Mouse (Mus musculus) E14TG2a.4 (cell line): ENCODE data around the gene Sstr4.

Experiments used
- H3K27me3 ChIP-seq: 2 replicates; pipeline ENCODE4 v1.6.1; 2014; ENCODE audit warnings: low read length, control low read depth; ENCODE audit not compliant: insufficient read depth
- H3K36me3 ChIP-seq: 2 replicates; pipeline ENCODE4 v1.6.1; 2014; ENCODE audit warnings: low read length, control low read depth; ENCODE audit not compliant: insufficient read depth
- H3K4me1 ChIP-seq: replicated peaks from 2 replicates; pipeline ENCODE4 v1.6.1; 2014; ENCODE audit warnings: low read depth, low read length, control low read depth
- H3K4me3 ChIP-seq: replicated peaks from 2 replicates; pipeline ENCODE4 v1.5.1; 2014; ENCODE audit warnings: mild to moderate bottlenecking, low read length
- H3K9me3 ChIP-seq: 2 replicates; pipeline ENCODE4 v1.6.1; 2014; ENCODE audit warnings: low read length, control low read depth
- CTCF ChIP-seq: conservative IDR thresholded peaks from 2 replicates; pipeline ENCODE4 v1.5.1; 2014; ENCODE audit warnings: low read length
- NANOG ChIP-seq: IDR thresholded peaks from 2 replicates; pipeline ENCODE4 v1.6.1; 2014; ENCODE audit warnings: borderline replicate concordance, low read length, mixed read lengths
- POU5F1 ChIP-seq: IDR thresholded peaks from 2 replicates; pipeline ENCODE4 v1.6.1; 2014; ENCODE audit warnings: low read length, borderline replicate concordance

The Sstr4 gene

DNA sequence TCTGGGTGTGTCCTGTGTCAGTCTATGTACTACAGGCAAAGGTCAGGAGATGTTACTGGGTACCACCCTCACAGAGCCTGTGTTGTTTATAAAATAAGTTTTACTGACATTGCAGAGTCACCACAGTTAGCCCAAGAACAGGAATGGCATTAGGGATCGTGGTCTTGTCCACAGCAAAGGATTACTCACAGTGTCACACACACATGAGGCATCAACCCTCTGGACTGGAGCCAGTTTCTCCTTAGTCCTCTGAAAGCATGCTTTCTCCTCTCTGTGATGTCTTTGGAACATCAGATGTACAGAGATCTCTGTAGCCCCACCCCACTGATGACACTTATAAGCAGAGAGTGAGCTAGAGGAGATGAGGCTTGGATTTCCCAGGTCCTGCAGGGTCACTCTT is 7.1 kb downstream of the Sstr4 start:
- TF ChIP-seq NANOG (no peak), POU5F1 (no peak), CTCF (no peak)
- Histone ChIP-seq H3K9me3 (no peaks in the 10 kb centered on the region), H3K4me3 (no peak overlapping the region), H3K4me1 (peaks cover 32% of the 10 kb centered on the region), H3K36me3 (no peaks in the 10 kb centered on the region), H3K27me3 (peaks cover 42% of the 10 kb centered on the region)

DNA sequence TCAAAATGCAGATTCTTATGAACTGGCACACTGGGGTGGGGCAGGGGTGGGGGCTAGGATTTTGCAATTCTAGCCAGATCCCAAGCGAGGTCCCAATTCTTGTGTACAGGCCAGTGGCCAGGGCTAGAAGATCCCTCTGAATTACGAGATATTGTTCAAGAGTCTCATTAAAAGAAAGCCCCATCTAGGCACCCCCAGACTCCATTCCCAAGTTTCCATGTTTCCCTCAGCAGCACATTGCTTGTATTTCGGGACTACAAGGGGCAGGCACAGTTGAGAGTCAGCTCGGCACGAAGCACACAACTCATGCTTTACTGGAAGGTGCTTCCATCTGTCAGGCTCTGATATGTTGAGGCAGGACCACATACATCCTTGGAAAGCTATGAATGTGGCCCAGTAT is 9.8 kb downstream of the Sstr4 start:
- TF ChIP-seq CTCF: no peak
- TF ChIP-seq POU5F1: no peak
- no peak for TF ChIP-seq NANOG
- Histone ChIP-seq H3K4me3 (no peak overlapping the region), H3K9me3 (peaks cover 16% of the 10 kb centered on the region), H3K36me3 (peaks cover 2% of the 10 kb centered on the region; the same call in 1 of the 2 replicates), H3K27me3 (peaks cover 43% of the 10 kb centered on the region), H3K4me1 (peaks cover 42% of the 10 kb centered on the region)

DNA sequence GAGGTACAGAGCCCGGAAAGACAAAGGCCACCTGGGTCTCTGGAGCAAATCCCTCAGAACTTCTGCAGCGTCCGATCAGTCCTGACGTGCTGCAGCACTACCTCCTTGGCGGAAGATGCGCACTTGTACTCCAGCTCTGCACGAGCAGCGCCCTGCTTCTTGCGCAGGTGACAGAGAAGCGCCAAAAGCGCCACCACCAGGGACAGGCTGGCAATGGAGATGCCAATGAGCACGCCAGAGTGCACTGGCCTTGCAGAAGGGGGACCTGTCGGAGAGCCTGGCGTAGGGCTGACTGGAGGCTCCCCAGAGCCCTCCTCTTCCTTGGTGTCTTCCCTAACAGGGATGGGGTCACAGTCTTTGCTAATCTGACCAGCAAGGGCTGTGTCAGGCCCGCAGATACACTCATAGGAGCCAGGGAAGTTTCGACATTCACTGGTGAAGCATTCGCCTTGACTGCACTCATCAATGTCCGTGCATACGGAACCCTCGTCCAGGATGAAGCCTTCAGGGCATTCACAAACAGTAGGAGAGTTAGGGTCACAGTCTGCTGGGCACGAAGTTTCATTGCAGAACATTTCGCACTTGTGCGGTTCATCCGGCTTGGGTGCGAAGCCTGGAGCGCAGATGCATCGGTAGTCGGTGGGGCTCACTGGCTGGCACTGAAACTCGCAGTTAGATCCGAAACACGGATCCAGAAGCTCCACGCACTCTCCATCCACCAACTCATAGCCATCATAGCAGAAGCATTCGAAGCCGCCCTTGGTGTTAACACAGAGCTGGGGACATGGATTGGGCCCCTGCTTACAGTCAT is 11.2 kb downstream of the Sstr4 start:
- Histone ChIP-seq H3K4me1 (peaks cover 31% of the 10 kb centered on the region), H3K9me3 (peaks cover 22% of the 10 kb centered on the region), H3K4me3 (peak overlapping the region; percentile 63), H3K36me3 (peaks cover 4% of the 10 kb centered on the region; the same call in 1 of the 2 replicates), H3K27me3 (peaks cover 43% of the 10 kb centered on the region)
- TF ChIP-seq NANOG (no peak), CTCF (no peak), POU5F1 (no peak)

DNA sequence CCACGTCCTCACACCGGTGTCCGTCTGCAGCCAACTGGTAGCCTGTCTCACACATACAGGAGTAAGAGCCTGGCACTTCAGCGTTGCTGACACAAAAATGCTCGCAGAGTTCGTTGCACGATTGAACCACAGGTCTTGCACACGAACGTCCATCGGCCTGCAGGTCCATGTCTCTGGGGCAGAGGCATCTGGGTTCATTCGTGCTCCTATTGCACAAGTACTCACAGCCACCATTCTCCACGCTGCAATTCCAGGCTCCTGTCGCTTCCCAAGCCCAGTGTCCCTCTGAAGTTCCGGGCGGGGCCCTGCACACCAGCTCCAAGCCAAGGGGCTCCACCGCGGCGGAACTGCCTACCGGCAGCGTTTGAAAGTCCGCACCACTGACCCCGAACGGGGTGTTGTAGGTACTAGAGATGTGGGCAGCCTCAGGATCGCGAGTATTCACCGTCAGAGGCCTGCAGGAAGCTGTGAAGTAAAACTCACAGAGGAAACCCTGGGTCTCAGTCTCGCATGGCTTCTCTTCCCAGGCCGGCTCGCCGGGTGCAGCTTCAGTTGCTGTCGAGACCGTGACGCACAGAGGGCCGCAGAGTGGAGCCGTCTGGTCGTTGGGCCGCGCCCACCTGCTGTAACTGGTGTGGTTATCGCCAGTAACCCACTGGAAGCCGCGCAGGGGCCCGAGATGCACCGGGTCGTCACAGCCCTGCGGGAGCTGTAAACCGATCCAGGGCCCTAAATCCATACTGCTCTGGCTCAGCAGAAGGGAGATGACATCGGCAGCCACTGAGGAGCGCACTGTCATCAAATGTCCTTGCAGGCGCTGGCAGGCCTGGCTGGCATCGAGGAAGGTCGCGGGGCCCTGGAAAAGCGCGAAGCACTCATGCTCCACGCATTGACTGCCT is 12.1 kb downstream of the Sstr4 start:
- TF ChIP-seq POU5F1 (no peak), CTCF (no peak), NANOG (no peak)
- Histone ChIP-seq H3K9me3 (peaks cover 22% of the 10 kb centered on the region), H3K36me3 (peaks cover 4% of the 10 kb centered on the region; the same call in 1 of the 2 replicates), H3K4me1 (peaks cover 29% of the 10 kb centered on the region), H3K27me3 (peaks cover 43% of the 10 kb centered on the region), H3K4me3 (peak overlapping the region; percentile 63)

DNA sequence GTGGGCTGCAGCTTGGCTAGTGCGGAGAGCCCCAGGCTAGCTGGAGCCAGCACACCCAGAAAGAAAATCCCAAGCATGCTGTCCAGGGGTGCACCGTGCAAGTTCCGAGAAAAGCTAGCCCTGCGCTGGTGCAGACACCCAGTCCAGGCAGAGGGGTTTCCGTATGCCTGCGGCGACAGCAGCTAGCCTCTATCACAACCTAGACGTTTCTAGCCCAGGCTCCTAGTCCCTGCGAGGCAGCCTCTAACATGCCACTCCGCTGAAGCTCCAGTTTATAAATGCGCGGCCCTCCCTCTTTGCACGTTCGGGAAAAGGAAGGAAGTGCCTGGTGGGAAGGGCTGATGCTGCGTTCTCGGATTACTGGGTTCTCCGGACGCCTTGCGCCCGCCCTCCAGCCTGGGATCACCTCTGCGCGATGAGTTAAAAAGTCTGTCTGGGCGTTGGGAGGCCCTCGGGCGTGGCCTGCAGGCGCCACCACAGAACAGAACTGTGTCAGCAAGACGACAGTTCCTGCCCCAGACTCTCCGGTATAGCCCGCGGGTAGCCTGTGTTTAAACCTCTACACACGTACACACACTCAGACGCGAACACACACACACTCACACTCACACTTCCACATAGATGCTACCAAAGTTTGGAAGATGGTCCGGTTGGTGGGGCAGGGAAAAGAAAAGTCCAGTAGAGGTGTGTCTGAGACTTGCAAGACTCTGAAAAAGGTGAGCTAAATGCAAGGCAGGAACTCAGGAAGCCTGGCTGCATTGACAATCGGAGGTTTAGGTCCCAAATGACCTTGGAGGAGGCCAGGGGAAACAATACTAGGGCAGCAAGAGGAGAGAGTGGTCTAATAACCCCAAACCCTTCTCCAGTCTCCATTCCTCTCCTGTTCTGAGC is 13.0 kb downstream of the Sstr4 start, which contains the start of gene Thbd:
TSS of gene Thbd (minus strand) at position 319 of the 891 bp plus-strand sequence.
- Histone ChIP-seq H3K27me3 (peaks cover 43% of the 10 kb centered on the region), H3K36me3 (peaks cover 4% of the 10 kb centered on the region; the same call in 1 of the 2 replicates), H3K4me1 (peaks cover 27% of the 10 kb centered on the region), H3K4me3 (peak within 1 kb of the TSS; percentile 63), H3K9me3 (peaks cover 22% of the 10 kb centered on the region)
- TF ChIP-seq POU5F1 (no peak), NANOG (no peak)

DNA sequence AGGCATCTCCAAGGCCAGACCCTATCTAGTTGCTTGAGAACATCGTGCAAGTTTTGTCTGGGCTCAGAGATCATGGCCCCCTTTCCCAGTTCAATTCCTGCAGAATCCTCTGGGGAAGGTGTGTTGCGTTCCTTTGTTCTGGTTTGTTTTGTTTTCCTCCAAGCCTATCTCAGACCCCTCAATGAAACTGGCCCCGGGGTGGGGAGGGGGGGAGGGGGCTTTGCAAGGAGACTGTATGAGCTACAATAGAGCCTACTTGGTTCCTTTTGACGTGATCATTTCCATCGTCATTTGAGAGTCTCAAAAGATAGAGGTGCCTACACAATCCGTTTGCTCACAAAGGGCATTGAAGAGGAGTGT is 13.6 kb downstream of the Sstr4 start:
- peaks cover 27% of the 10 kb centered on the region for H3K4me1 ChIP-seq
- TF ChIP-seq NANOG (no peak), CTCF (no peak), POU5F1 (no peak)

DNA sequence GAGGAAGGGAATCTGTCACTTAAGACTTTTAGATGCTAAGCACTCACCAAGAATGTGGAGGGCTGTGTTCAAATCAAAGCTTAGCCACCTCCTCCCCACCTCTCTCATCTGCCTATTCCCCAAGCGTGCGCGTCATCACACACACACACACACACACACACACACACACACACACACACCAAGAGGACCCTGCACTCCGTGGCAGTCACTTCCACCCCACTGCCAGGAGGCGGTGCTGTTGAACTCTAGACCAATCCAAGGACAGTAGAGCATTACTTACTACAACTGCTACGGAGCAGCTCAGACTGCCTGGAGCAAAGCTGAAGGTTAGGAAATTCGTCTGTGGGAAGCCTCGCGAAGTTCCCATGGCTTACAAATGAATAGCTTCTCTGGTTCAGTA is 14.0 kb downstream of the Sstr4 start:
- Histone ChIP-seq H3K4me1 (peaks cover 27% of the 10 kb centered on the region), H3K36me3 (peaks cover 4% of the 10 kb centered on the region; the same call in 1 of the 2 replicates), H3K9me3 (peaks cover 22% of the 10 kb centered on the region), H3K4me3 (no peak overlapping the region), H3K27me3 (peaks cover 41% of the 10 kb centered on the region)
- TF ChIP-seq POU5F1 (no peak), NANOG (no peak)

More for the DNA sequence above, 13.6 kb downstream of the Sstr4 start:
- Histone ChIP-seq H3K4me3 (no peak overlapping the region), H3K9me3 (peaks cover 22% of the 10 kb centered on the region), H3K36me3 (peaks cover 4% of the 10 kb centered on the region; the same call in 1 of the 2 replicates), H3K27me3 (peaks cover 43% of the 10 kb centered on the region)
